Mouse (Mus musculus) left cerebral cortex, postnatal 25 days (tissue): ENCODE measurements around the gene Syt12. TPM values are rescaled to one million over a fixed set of nuclear protein-coding genes. Genes with fewer than 3 reads are reported as not detected.

Experiments
- DNase-seq, 2 experiments: peaks; one replicate each; pipeline ENCODE4 v3.0.0; 2022; ENCODE audit warnings: low spot score in 2 of 2, mixed read lengths in 1 of 2
- intact Hi-C: fragments of 180-260 bp; cut with DNase I; formaldehyde crosslinking; loops from one replicate; pipeline ENCODE4 v1.15.1; 2025
- total RNA-seq, 2 experiments: library from RNA; stranded (reverse); gene quantifications; 2 replicates each; pipeline ENCODE4 v1.2.3; 2021

Gene Syt12
- total RNA-seq, 2 experiments from 2014 or later = 38.2 to 43.4 TPM

DNA sequence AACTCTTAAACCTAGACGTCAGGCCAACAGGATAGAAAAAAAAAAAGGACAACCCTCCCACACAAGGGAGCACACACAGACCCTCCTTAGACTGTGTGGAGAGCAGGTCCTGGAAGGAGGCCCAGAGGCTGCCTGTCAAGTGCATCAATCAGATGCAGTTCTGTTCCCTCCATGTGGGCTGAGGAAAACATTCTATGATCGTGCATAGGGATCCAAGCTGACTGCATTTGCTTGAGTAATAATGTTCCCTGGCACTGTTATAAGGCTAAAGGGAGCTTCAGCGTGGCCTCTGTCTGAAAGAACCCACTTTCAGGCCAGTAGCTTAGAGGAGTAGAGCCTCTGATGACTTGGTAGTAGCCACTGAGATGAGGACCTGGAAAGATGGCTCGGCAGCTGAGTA lies 24.7 kb downstream of the Syt12 start:
- no peak for DNase-seq
- intact Hi-C loops = no loop called here

DNA sequence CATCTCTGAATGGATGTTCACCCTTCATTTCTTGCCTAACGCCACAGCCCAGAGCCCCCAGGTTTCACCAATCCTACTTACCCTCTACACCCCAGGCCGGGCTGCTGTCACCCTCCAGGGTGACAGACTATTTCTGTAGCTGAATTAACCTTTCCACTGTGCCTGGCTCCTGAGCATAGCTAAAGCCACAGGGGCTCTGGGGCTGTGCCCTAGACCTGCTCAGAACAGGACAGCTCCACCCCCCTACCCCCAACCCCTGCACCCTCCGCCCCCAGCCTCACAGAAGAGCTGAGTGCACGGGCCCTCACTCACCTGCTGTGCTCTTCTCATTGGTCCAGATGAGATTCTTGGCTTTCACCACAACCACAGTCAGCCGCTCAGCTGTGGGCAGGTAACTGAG lies 25.3 kb downstream of the Syt12 start:
- no peak for DNase-seq
- intact Hi-C loops = no loop called here

DNA sequence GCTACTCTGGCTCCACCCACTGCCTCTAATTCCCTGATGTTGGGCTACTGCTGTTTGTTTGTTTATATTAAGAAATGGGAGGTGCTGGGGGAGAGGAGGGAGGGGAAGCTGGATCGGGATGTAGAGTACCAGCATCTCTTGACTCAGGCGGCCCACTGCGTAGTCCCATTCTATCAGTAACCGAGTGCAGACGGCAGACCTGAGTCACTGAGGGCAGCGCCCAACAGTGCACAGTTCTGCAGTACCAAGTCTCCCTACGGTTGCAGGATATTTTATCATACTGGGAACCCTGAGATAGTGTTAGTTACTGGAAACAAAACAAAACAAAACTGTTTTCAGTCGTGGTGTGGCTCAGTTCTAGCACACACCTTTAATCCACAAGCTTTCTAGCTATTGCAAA lies 26.1 kb downstream of the Syt12 start:
- intact Hi-C loops = no loop called here
- DNase-seq = no peak

DNA sequence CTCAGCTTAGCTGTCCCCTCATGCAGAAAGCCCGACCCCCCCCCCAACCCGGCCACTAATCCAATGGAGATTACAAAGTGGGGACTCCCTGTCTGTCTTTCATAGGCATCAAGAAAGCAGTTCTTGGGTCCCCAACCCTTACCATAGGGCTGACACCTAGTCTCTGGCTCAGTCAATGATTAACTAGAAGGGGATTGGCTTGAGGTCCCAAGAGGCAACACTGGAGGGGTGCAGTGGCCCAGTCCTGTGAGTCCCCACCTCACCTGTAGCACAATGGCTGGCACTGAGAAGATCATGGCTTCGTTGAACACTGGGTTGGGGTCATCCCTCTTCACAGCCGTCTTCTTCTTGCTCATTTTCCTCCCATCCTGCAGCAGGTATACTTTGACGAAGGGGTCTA lies 26.6 kb downstream of the Syt12 start:
- no peak for DNase-seq
- intact Hi-C loops = no loop called here

DNA sequence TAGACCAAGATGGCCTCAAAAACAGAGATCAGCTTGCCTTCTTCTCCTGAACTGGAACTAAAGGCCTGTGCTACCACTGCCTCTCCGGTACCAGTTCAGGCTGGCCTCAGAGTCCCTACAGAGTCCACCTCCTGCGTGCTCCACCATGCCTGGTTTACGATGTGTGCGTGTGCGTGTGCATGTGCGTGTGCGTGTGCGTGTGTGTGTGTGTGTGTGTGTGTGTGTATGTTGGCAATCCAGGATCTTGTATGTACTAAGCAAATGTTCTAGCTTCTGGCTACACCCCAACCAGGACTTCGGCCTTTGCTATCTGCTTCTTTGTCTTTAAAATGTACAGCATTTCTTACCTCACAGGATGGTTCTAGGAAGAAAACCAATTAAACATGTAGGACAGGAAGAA lies 28.0 kb downstream of the Syt12 start:
- no peak for DNase-seq
- intact Hi-C loops = loop anchor here (10.0 kb wide), 1 partner anchor 194 kb away; no protein-coding TSS in a partner anchor

DNA sequence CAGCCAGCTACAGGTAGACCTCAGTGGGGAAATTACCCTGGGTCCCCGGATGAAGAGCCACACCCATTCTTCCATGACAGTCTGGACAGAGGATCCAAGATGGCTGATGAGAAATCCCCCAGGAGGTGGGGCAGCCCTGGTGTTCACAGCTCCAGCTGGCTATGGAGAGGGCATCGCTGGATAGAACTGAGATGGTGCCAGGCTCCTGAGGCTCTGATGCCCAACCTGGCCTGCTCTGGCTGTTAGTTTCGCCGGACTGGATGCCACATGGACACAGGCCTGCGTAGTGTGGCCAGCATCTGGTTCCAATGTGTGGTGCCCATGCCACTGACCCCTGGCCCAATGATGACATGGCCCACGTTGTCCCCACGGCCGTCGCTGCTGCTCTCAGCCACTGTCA lies 29.8 kb downstream of the Syt12 start:
- intact Hi-C loops = loop anchor here (10.0 kb wide), 1 partner anchor 193 kb away; no protein-coding TSS in a partner anchor
- DNase-seq = no peak

DNA sequence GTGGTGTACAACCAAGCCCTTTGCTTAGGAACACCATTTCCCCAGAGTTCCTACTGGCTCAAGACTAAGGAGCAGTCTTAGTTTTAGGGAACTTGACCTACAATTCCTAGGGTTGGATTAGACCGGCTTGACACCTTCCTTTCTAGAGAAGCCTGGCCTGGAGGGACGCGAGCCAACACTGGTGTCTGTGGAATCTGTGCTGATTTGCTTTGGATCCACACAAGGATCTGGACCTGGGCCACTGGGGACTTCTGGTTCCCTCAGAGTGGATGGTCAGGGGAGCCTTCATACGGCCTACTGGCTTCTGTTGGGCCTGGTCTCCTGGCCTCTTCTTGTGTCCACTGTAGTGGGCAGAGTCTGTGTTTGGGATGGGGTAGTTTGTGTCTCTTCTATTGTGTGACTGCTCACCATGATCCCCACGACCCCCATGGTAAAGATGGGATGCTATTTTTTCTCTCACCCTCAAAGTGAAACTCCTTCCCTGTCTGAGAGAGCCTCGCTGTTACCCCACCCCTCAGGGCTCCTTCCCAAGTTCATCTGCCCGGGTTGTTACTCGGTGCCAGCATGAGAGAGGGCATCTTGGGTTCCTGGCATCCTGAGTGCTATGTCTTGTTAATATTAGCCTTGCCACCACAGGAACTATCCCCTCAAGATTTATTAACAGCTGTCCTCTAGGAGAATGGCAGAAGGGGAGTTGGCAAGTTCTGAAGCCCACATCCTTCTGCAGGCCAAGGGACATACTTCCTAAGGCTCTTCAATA lies 30.4 kb downstream of the Syt12 start:
- intact Hi-C loops = loop anchor here (10.0 kb wide), 1 partner anchor 192 kb away; no protein-coding TSS in a partner anchor
- DNase-seq = no peak

DNA sequence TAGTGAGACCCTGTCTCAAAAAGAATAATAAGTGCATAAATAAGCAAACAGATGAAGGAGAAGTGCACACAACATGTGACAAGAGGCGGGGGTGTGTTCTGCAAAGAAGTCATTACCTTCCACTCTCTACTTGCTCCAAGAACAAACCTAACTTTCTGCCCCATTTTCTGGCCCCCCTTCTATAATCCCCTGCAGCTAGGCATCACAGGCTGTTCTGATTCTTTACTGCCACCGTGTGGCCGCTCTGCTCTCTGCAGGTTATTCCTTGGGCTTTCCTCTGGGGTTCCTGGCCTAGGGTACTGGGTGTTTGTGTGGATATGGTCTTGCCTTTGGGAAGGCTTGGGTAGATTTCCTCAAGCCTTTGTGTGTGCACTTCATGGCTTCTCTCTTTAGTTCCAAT lies 34.8 kb downstream of the Syt12 start:
- peak; percentile 67 to 68 for DNase-seq
- intact Hi-C loops = loop anchor here (10.0 kb wide), 1 partner anchor 188 kb away; no protein-coding TSS in a partner anchor

DNA sequence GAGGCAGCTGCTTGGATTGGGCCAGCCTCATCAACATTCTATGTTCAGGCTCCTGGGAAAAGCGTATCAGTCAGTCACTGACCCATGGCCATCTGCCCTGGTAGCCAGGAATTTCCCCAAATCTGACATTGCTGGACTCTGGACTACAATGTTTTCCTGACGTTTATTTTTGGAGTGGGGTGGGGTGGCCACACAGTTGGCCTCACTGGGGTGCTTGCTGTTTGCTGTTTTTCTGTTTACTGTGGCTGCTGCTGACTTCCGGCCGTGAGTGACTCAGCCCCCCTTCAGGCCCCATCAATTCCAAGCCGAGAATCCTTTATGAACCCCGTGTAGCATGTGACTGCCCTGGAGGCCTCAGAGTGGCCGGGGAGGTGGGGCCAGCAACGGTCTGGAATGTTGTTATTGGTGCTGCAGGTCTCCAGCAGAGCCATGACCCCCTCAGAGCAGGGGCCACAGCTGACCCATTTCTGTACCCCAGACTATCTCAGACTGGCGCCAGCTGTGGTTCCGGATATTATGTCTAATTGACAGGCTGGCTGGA lies 35.6 kb downstream of the Syt12 start:
- DNase-seq = peak in 1 of 2 experiments; percentile 10
- intact Hi-C loops = loop anchor here (10.0 kb wide), 1 partner anchor 187 kb away; no protein-coding TSS in a partner anchor

DNA sequence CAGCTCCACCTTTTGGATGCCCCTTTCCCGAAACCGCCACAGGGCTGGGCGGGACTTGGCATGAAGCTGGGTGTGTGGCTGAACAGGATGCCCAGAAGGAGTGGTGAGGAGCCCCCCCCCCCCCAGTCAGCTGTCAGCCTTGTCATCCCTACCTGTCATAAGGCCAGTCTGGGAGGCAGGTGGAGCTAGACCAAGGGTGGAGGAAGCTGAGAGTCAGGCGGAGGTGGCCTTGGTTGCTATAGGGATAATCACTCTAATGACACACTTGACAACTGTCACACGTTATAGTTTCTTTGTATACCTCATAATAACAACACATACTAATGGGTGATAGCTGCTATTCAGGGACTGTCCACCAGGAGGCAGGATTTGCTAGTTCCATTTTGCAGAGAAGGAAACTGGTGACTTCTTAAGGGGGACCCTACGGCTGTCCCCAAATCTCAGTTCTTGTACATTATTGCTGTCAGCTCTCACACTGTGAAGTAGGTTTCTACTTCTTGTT lies 36.1 kb downstream of the Syt12 start:
- intact Hi-C loops = loop anchor here (10.0 kb wide), 1 partner anchor 186 kb away; no protein-coding TSS in a partner anchor
- peak; percentile 25 to 32 for DNase-seq

DNA sequence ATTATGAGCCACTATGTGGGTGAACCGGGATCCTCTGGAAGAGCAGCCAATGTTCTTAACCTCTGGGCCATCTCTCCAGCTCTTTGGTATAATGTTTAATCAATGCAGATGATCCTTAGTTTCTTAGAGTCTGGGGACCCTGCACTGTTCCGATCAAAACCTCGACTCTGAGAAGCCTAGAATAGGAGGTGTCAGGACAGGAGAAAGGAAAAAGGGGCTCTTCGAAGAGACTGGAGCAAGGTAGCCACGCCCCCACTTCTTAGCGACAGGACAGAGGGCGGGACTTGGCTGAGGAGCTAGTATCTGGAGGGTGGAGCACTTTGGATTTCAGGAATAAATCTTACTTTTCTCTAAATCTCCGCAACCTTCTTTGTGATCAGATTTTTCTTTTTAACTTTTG lies 37.0 kb downstream of the Syt12 start:
- DNase-seq = no peak
- intact Hi-C loops = loop anchor here (10.0 kb wide), 1 partner anchor 185 kb away; no protein-coding TSS in a partner anchor

DNA sequence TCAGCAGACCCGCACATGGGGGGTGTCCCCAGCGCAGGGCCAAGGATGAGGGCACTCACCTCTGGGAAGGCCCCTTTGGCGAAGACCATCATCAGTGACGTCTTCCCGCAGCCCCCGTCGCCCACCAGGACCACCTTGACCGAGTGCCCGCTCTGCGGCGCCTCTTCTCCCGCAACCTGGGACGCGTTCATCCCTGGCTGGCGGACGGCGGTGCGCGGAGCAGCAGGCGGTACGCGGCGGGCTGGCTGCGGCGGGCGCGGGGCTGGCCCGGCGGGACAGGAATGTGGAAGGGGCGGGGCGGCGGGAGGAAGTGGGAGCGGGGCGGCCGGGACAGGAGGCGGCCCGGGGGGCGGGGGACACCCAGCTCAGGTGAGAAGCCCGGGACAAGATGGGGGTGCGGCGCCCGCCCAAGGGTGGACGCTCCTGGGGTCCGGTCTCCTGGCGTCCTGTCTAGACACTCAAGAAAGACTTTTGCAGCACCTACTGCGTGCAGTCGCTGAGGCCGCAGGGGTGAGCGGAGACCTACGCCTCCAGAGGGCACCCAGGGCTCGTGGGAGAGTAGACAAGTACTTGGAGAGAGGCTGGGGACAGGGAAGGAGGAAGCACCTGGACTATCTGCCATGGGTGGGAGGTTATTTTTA lies 38.0 kb downstream of the Syt12 start, which contains the start of gene Rhod:
Gene Rhod, minus strand, starts transcription at position 272 of the 641 bp plus-strand sequence.
- no peak for DNase-seq
- intact Hi-C loops = no loop called here

DNA sequence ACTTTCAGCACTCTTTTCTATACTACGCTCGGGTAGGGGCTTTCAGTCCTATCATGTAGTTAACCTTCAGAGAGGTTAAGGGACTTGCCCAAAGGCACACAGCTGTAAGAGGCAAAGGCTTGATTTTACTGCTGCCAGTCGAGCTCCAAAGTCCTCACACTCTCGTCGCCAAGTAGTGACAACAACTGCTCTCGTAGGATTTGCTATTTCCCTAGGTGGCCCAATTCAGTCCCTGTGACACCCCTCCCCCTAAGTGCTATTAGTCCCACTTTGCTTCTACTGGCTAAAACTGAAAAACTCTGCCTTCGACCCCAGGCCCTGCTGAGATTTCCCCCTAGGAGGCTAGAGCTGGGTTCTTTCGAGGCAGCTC lies 38.5 kb downstream of the Syt12 start:
- intact Hi-C loops = no loop called here
- no peak for DNase-seq

DNA sequence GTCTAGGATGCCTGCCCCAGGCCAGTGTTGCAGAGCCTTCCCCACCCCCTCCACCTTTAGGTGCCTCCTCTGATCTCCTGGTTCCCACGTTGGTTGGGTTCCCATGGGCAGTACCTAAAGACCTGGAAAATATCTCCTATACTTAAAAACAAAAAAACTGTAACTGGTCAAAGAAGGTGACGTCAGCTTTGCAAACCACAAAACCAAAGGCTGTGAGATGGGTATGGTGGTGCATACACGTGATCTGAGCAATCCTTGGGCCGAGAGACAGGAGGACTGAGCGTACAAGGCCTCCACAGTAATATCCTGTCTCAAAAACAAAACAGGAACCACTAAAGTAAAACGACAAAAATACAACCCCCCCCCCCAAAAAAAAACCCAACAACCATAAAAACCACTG lies 39.4 kb downstream of the Syt12 start:
- DNase-seq = no peak
- intact Hi-C loops = no loop called here

DNA sequence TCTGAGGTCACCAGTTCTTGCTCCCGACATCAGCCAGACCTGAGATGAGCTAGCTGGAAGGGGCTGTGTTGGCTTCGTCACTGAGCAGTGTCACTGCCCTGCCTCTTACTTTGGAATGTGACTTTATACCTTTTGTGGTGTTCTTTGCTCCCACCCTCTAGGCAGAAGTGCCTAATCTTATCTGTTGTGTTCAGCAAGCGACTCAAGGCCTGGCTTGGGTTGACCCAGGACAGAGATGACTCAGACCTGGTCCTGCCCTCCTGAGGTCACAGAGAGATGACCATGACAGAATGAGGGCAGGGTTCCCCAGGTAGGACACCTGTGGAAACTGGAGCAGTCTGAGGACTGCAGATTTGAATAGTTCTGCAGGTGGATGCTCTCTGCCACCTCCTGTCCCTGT lies 41.0 kb downstream of the Syt12 start:
- no peak for DNase-seq
- intact Hi-C loops = no loop called here

DNA sequence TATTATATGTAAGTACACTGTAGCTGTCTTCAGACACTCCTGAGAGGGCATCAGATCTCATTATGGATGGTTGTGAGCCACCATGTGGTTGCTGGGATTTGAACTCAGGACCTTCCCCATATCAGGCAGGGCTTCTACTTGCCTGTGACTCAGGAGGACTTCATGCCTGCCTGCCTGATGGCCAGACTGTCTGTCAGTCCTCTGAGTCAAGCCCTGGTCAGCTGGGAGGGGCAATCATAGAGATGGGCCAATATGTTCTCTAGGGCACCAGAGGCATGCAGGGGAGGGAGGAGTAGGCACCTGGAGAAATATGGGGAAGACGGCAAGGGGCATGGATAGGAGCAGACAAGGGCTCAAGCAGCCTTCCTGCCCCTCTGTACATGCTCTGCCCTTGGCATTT lies 42.2 kb downstream of the Syt12 start:
- DNase-seq = no peak
- intact Hi-C loops = no loop called here

DNA sequence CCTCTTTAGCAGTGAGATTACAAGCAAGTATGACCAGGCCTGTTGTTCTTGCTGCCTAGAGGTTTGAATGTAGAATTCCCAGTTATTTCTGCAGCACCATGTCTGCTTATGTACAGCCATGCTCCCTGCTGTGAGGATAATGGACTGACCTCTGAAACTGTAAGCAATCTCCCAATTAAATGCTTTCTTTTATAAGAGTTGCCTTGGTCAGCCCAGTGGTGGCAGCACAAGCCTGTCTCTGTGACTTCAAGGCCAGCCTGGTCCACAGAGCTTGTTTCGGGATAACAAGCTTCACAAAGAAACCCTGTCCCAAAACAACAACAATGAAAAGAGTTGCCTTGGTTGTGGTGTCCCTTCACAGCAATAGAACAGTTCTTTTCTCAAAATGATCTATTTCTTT lies 43.5 kb downstream of the Syt12 start:
- DNase-seq = no peak
- intact Hi-C loops = no loop called here

DNA sequence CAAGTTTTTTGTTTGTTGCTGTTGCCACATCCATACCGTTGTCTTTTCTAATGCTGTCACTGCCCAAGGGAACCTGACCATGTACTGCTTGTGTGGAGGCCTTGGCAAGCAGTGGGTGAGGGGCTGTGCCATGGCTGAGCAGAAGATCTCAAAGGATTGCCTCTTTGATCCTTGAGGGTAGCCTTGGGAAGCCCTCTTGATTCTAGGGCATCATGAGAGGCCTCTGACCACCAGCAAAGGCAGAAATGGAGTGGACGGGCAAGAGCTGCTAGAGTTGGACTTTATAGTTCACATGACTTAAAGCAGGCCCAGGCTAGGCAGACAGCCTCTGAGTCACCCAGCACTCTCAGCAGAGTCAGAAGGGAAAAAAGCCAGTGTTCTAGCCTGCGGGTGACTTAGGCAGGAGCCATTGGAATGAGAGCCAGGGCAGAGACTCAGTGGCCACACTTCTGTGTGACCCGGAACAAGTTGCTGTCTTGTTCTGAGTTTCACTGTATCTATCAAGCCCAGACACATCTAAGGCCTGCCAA lies 47.1 kb downstream of the Syt12 start:
- intact Hi-C loops = no loop called here
- no peak for DNase-seq

DNA sequence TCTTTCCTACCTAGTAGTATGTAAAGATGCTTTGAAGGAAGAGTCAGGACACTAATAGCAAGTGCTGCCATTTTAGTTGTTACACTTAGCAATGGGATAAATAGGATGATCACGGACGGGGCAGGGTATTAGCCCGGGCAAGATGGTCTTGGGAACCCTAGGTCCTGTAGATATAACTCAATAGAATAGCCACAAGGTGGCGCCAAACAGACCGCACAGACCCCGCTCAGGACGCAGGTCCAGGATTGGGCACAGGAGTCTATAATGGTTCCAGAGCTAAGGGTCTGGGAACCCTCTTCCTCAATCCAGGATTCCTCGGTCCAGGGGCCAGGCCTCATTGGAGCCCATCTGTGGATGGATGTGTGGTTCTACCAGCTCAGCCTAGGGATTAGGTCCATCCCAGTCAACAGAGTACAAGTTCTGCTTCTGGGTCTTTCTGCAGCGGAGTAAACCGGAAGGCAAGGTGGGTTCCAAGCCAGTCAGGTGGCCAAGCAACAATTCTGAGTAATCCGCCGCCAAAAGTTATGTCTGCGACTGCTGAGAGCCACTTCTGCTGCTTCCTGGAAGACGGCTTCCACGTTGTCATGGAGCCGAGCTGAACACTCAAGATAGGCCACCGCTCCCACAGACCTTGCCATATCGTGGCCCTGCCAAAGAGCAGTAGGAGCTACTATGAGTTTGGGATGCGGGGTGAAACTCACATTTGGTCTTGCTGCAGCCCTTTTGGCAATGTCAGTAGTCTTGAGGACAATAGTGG lies 51.5 kb downstream of the Syt12 start:
- intact Hi-C loops = no loop called here

DNA sequence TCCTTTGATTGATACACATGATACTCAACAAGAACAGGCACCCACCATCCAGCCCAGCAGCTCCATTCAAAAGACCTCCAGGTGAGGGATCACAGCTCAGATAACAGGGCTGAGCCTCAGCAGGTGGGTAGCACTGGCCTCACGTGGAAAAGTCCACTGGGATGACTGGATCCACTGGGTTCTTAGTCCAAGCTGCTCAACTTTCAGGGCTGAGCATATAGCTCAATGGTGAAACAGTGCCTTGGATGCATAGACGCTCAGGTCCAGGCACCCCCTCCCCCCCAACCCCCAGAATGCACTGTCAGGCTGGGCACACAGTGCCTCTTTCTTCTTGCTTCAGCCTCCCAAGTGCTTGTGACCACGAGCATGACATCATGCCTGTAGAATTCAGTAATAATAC lies 54.2 kb downstream of the Syt12 start:
- DNase-seq = no peak
- intact Hi-C loops = no loop called here

More for the DNA sequence above, 51.5 kb downstream of the Syt12 start:
- DNase-seq = no peak
